Comparison of ENCODE assay signal across 15 mouse cellular contexts in genomic region chr4:59663451-59663850, GRCm38 (mm10).
"Had no signal": no experiment of that assay in that cellular context is flagged by ENCODE, and none has a peak within 500 bp of the region (broad histone marks: within the 10 kb centered on the region; RNA-seq: fewer than 3 reads in every experiment).

No protein-coding gene starts in this region.

- H3K4me2 ChIP-seq: intestine, embryonic 15.5 days; limb, embryonic 12.5 days; limb, embryonic 15.5 days; midbrain, embryonic 11.5 days had no signal

- DNase-seq: kidney, adult 11 months; kidney, adult 9 months; kidney, postnatal 10 days; kidney, postnatal 4 days; left cerebral cortex, postnatal 4 days; lung, adult 2 months; lung, postnatal 14 days; lung, postnatal 4 days; midbrain, embryonic 14.5 days; thymus, adult 18-20 months; thymus, postnatal 36 days had no signal

- H3K27ac ChIP-seq: intestine, embryonic 15.5 days; limb, embryonic 12.5 days; limb, embryonic 15.5 days had no signal

- H3K9me3 ChIP-seq: intestine, embryonic 15.5 days; limb, embryonic 15.5 days had no signal

- H3K9ac ChIP-seq: intestine, embryonic 15.5 days; limb, embryonic 12.5 days; limb, embryonic 15.5 days had no signal

- H3K36me3 ChIP-seq: intestine, embryonic 15.5 days; limb, embryonic 12.5 days; limb, embryonic 15.5 days had no signal

- H3K4me1 ChIP-seq: intestine, embryonic 15.5 days; limb, embryonic 15.5 days had no signal

- H3K4me3 ChIP-seq: intestine, embryonic 15.5 days; limb, embryonic 12.5 days; limb, embryonic 15.5 days had no signal

- H3K27me3 ChIP-seq: intestine, embryonic 15.5 days; limb, embryonic 12.5 days; limb, embryonic 15.5 days had no signal
